Comparison of ENCODE assay signal across 12 mouse cellular contexts in genomic region chr1:39702216-39703046, GRCm38 (mm10). TPM values are rescaled to one million over a fixed set of nuclear protein-coding genes. Genes with fewer than 3 reads are reported as not detected.
DNase-seq lines count a peak whose midpoint lies in the region; ATAC-seq and TF ChIP-seq lines count a peak whose summit lies in the region.
"Had no signal": no experiment of that assay in that cellular context is flagged by ENCODE, and none has a peak within 500 bp of the region (broad histone marks: within the 10 kb centered on the region; RNA-seq: fewer than 3 reads in every experiment).

No protein-coding gene starts in this region.

- no peak for TF ChIP-seq CTCF in liver, postnatal 0 days (IDR thresholded peaks at IDR 0.05; ENCODE audit: low read depth)
- no peak for TF ChIP-seq CTCF in cerebellum, adult 2 months (IDR thresholded peaks at IDR 0.05; ENCODE audit: borderline replicate concordance, insufficient read depth, low read depth, low read length)

- no peak for TF ChIP-seq EP300 in liver, postnatal 0 days (IDR thresholded peaks at IDR 0.05; ENCODE audit: low read depth)

- WGBS in forebrain, embryonic 12.5 days: 24% methylated on average over 18 of the region's 18 CpGs
- WGBS in forebrain, embryonic 16.5 days: 26% methylated on average over 18 of the region's 18 CpGs
- 45% methylated on average over 18 of the region's 18 CpGs for WGBS in liver, postnatal 0 days (ENCODE audit: insufficient replicate concordance)
- 20% methylated on average over 18 of the region's 18 CpGs for WGBS in intestine, embryonic 14.5 days
- WGBS in neural tube, embryonic 13.5 days: 18% methylated on average over 18 of the region's 18 CpGs
- WGBS in cerebellum, adult 2 months: 35% methylated on average over 18 of the region's 18 CpGs

- no peak overlapping the region for H3K4me3 ChIP-seq in forebrain, embryonic 12.5 days (replicated peaks)
- H3K4me3 ChIP-seq in forebrain, embryonic 16.5 days (replicated peaks; ENCODE audit: low read length): no peak overlapping the region
- no peak overlapping the region for H3K4me3 ChIP-seq in liver, postnatal 0 days (ENCODE audit: low read depth, low read length)
- H3K4me3 ChIP-seq in intestine, embryonic 14.5 days (ENCODE audit: low read depth, low read length): no peak overlapping the region
- H3K4me3 ChIP-seq in neural tube, embryonic 13.5 days: no peak overlapping the region
- no peak overlapping the region for H3K4me3 ChIP-seq in cerebellum, adult 2 months (replicated peaks; ENCODE audit: insufficient read depth, low read depth, low read length)
- H3K4me3 ChIP-seq: myocyte had no signal

- H3K9ac ChIP-seq in forebrain, embryonic 12.5 days: 0 out of 2 replicates have a peak overlapping the region, but pooled peaks have one; percentile 0
- no peak overlapping the region for H3K9ac ChIP-seq in forebrain, embryonic 16.5 days (replicated peaks; ENCODE audit: low read depth, low read length)
- H3K9ac ChIP-seq in liver, postnatal 0 days (replicated peaks): no peak overlapping the region
- no peak overlapping the region for H3K9ac ChIP-seq in intestine, embryonic 14.5 days (ENCODE audit: low read length)
- H3K9ac ChIP-seq in neural tube, embryonic 13.5 days: no peak overlapping the region

- peak; percentile 9 for DNase-seq in liver
- DNase-seq in liver, postnatal 0 days: no peak
- peak; percentile 70 for DNase-seq in intestine, embryonic 14.5 days (ENCODE audit: low spot score)
- no peak for DNase-seq in right cerebral cortex, postnatal 10 days (ENCODE audit: low spot score in 2 of 2)
- no peak for DNase-seq in cerebellum, adult 2 months
- DNase-seq: B cell, adult 2 months; cerebellum, adult 9-11 months had no signal

- H3K9me3 ChIP-seq in forebrain, embryonic 12.5 days: no peaks in the 10 kb centered on the region
- H3K9me3 ChIP-seq in forebrain, embryonic 16.5 days (ENCODE audit: control insufficient read depth, low read length): no peaks in the 10 kb centered on the region
- H3K9me3 ChIP-seq in liver, postnatal 0 days (ENCODE audit: low read length): no peaks in the 10 kb centered on the region
- no peaks in the 10 kb centered on the region for H3K9me3 ChIP-seq in intestine, embryonic 14.5 days (ENCODE audit: control insufficient read depth, low read length)
- no peaks in the 10 kb centered on the region for H3K9me3 ChIP-seq in neural tube, embryonic 13.5 days

- TF ChIP-seq POLR2A in cerebellum, adult 2 months (IDR thresholded peaks at IDR 0.05; ENCODE audit: borderline replicate concordance, insufficient read depth, low read length): no peak

- no peaks in the 10 kb centered on the region for H3K36me3 ChIP-seq in forebrain, embryonic 12.5 days (replicated peaks)
- no peaks in the 10 kb centered on the region for H3K36me3 ChIP-seq in forebrain, embryonic 16.5 days (ENCODE audit: control insufficient read depth, insufficient read depth)
- no peaks in the 10 kb centered on the region for H3K36me3 ChIP-seq in liver, postnatal 0 days (replicated peaks; ENCODE audit: insufficient read depth, low read length)
- no peaks in the 10 kb centered on the region for H3K36me3 ChIP-seq in intestine, embryonic 14.5 days (ENCODE audit: control insufficient read depth, insufficient read depth, low read length)
- H3K36me3 ChIP-seq in neural tube, embryonic 13.5 days: no peaks in the 10 kb centered on the region

- no peaks in the 10 kb centered on the region for H3K27me3 ChIP-seq in forebrain, embryonic 12.5 days
- H3K27me3 ChIP-seq in forebrain, embryonic 16.5 days (replicated peaks; ENCODE audit: control insufficient read depth, insufficient read depth, low read length): no peaks in the 10 kb centered on the region
- no peaks in the 10 kb centered on the region for H3K27me3 ChIP-seq in liver, postnatal 0 days (ENCODE audit: insufficient read depth, low read length)
- H3K27me3 ChIP-seq in intestine, embryonic 14.5 days (replicated peaks; ENCODE audit: control insufficient read depth, insufficient read depth, low read length): no peaks in the 10 kb centered on the region
- H3K27me3 ChIP-seq in neural tube, embryonic 13.5 days: no peaks in the 10 kb centered on the region
- H3K27me3 ChIP-seq in cerebellum, adult 2 months (ENCODE audit: control insufficient read depth, insufficient read depth, low read length): no peaks in the 10 kb centered on the region

- H3K4me1 ChIP-seq in forebrain, embryonic 12.5 days: peaks cover 41% of the 10 kb centered on the region
- H3K4me1 ChIP-seq in forebrain, embryonic 16.5 days (replicated peaks; ENCODE audit: control insufficient read depth, insufficient read depth, low read length): peaks cover 17% of the 10 kb centered on the region
- H3K4me1 ChIP-seq in liver, postnatal 0 days (ENCODE audit: insufficient read depth): peaks cover 2% of the 10 kb centered on the region; the same call in 1 of the 2 replicates
- H3K4me1 ChIP-seq in intestine, embryonic 14.5 days (replicated peaks; ENCODE audit: control insufficient read depth, insufficient read depth, low read length): peaks cover 28% of the 10 kb centered on the region
- H3K4me1 ChIP-seq in neural tube, embryonic 13.5 days (replicated peaks): peaks cover 41% of the 10 kb centered on the region
- H3K4me1 ChIP-seq in cerebellum, adult 2 months (ENCODE audit: control insufficient read depth, insufficient read depth, low read length): peaks cover 4% of the 10 kb centered on the region; the same call in 1 of the 2 replicates

- peak overlapping the region; percentile 74; the same call in 1 of the 2 replicates for H3K27ac ChIP-seq in forebrain, embryonic 12.5 days
- H3K27ac ChIP-seq in forebrain, embryonic 16.5 days (ENCODE audit: low read length): no peak overlapping the region
- H3K27ac ChIP-seq in liver, postnatal 0 days (ENCODE audit: low read depth): no peak overlapping the region
- H3K27ac ChIP-seq in intestine, embryonic 14.5 days (ENCODE audit: low read depth): peak overlapping the region; percentile 57
- no peak overlapping the region; the same call in 1 of the 2 replicates for H3K27ac ChIP-seq in neural tube, embryonic 13.5 days (replicated peaks)
- no peak overlapping the region for H3K27ac ChIP-seq in cerebellum, adult 2 months (ENCODE audit: insufficient read depth, low read length)

- ATAC-seq in forebrain, embryonic 12.5 days (ENCODE audit: low FRiP score): no peak
- no peak for ATAC-seq in forebrain, embryonic 16.5 days
- ATAC-seq in liver, postnatal 0 days: no peak
- peak; percentile 77 for ATAC-seq in intestine, embryonic 14.5 days (replicated peaks; ENCODE audit: low FRiP score, low TSS enrichment, low read depth)
- ATAC-seq in neural tube, embryonic 13.5 days (ENCODE audit: low read depth): peak; percentile 45; the same call in 1 of the 2 replicates

- no peak overlapping the region for H3K4me2 ChIP-seq in forebrain, embryonic 12.5 days
- no peak overlapping the region for H3K4me2 ChIP-seq in forebrain, embryonic 16.5 days (ENCODE audit: low read length)
- no peak overlapping the region for H3K4me2 ChIP-seq in liver, postnatal 0 days (ENCODE audit: low read depth, low read length)
- H3K4me2 ChIP-seq in intestine, embryonic 14.5 days (ENCODE audit: low read length): peak overlapping the region; percentile 11
- H3K4me2 ChIP-seq in neural tube, embryonic 13.5 days: 0 out of 2 replicates have a peak overlapping the region, but pooled peaks have one; percentile 7

RNA-seq across cellular contexts. Expression of gene Rfx8, which starts 18.4 kb away (rescaled TPM):
- not detected in 2 replicates for polyA plus RNA-seq in forebrain, embryonic 12.5 days (2016; fragmentation: Nextera tagmentation; extraction: Ambion mirVana)
- 0.20 TPM in 1 of 2 replicates, not detected in the other for polyA plus RNA-seq in forebrain, embryonic 16.5 days (2015; fragmentation: Nextera tagmentation; extraction: Ambion mirVana)
- 0.09 TPM in 1 of 2 replicates, not detected in the other for polyA plus RNA-seq in liver, postnatal 0 days (2015; fragmentation: Nextera tagmentation; extraction: Ambion mirVana)
- polyA plus RNA-seq in intestine, embryonic 14.5 days (2014; fragmentation: Nextera tagmentation; extraction: Ambion mirVana): 0.26 TPM in 1 of 2 replicates, not detected in the other
- polyA plus RNA-seq in neural tube, embryonic 13.5 days (2015; fragmentation: Nextera tagmentation; extraction: Ambion mirVana): 0.48 and 0.71 TPM in 2 replicates
- 0.26 and 0.29 TPM in 2 replicates for polyA plus RNA-seq in cerebellum, adult 2 months (2012; rRNA removed)

RNA-seq across cellular contexts. Expression of gene Creg2, which starts 51.2 kb away (rescaled TPM):
- polyA plus RNA-seq in forebrain, embryonic 12.5 days (2016; fragmentation: Nextera tagmentation; extraction: Ambion mirVana): 0.22 and 0.38 TPM in 2 replicates
- 1.1 and 2.3 TPM in 2 replicates for polyA plus RNA-seq in forebrain, embryonic 16.5 days (2015; fragmentation: Nextera tagmentation; extraction: Ambion mirVana)
- polyA plus RNA-seq in liver, postnatal 0 days (2015; fragmentation: Nextera tagmentation; extraction: Ambion mirVana): not detected in 2 replicates
- polyA plus RNA-seq in intestine, embryonic 14.5 days (2014; fragmentation: Nextera tagmentation; extraction: Ambion mirVana): 0.28 and 0.34 TPM in 2 replicates
- 4.9 and 5.6 TPM in 2 replicates for polyA plus RNA-seq in neural tube, embryonic 13.5 days (2015; fragmentation: Nextera tagmentation; extraction: Ambion mirVana)
- polyA plus RNA-seq in cerebellum, adult 2 months (2012; rRNA removed): 6.0 and 8.2 TPM in 2 replicates
- polyA plus RNA-seq: liver, adult 2 months; myocyte had no signal

Comparison
In these comparisons a context has a peak if more than half of its experiments do, and no peak if none do; other contexts are left out.
1. H3K27ac ChIP-seq: peak in forebrain, embryonic 12.5 days (single experiment) and intestine, embryonic 14.5 days (single experiment); none in forebrain, embryonic 16.5 days (single experiment), liver, postnatal 0 days (single experiment), neural tube, embryonic 13.5 days (single experiment) and cerebellum, adult 2 months (single experiment).
2. DNase-seq: peak in liver (single experiment) and intestine, embryonic 14.5 days (single experiment); none in liver, postnatal 0 days (single experiment), right cerebral cortex, postnatal 10 days (0 of 2) and cerebellum, adult 2 months (0 of 2).
3. ATAC-seq: peak in intestine, embryonic 14.5 days (single experiment) and neural tube, embryonic 13.5 days (single experiment); none in forebrain, embryonic 12.5 days (single experiment), forebrain, embryonic 16.5 days (single experiment) and liver, postnatal 0 days (single experiment).
4. H3K4me2 ChIP-seq: peak in intestine, embryonic 14.5 days (single experiment) and neural tube, embryonic 13.5 days (single experiment); none in forebrain, embryonic 12.5 days (single experiment), forebrain, embryonic 16.5 days (single experiment) and liver, postnatal 0 days (single experiment).